Mouse (Mus musculus): ENCODE results near the gene Ghrl.

GRCm38 (mm10) chr6:113712718-113713117, 7.0 kb downstream of the Ghrl start:
- no peak for TF ChIP-seq CTCF (IDR thresholded peaks at IDR 0.05; ENCODE audit: control insufficient read depth, insufficient read depth, low read length)
- no peak for TF ChIP-seq POLR2A (IDR thresholded peaks at IDR 0.05; ENCODE audit: borderline replicate concordance, control insufficient read depth, low read depth, low read length)

All from bone marrow, adult 2 months (tissue).